Mouse (Mus musculus) embryonic facial prominence, embryonic 13.5 days (tissue): Measurements from ENCODE around the gene Hip1r. TPM values are rescaled to one million over a fixed set of nuclear protein-coding genes. Genes with fewer than 3 reads are reported as not detected.

Experiments
- ATAC-seq: fragments of 200-750 bp; cut with Nextera tagmentation; 2 replicates; pipeline ENCODE4 v1.8.0; 2017; ENCODE audit warnings: low read depth; ENCODE audit not compliant: insufficient number of reproducible peaks, insufficient read depth, low FRiP score, low TSS enrichment
- H3K27ac ChIP-seq: fragments of 300-500 bp; sonication (generic); 2 replicates; pipeline ENCODE4 v1.5.1; 2015; ENCODE audit warnings: moderate library complexity, mild to moderate bottlenecking, inconsistent platforms
- H3K27me3 ChIP-seq: fragments of 300-500 bp; sonication (generic); 2 replicates; pipeline ENCODE4 v1.6.1; 2015; ENCODE audit warnings: mild to moderate bottlenecking, inconsistent platforms
- H3K36me3 ChIP-seq: fragments of 300-500 bp; sonication (generic); 2 replicates; pipeline ENCODE4 v1.6.1; 2015; ENCODE audit warnings: mild to moderate bottlenecking, inconsistent platforms
- H3K4me1 ChIP-seq: fragments of 300-500 bp; sonication (generic); 2 replicates; pipeline ENCODE4 v1.6.1; 2015; ENCODE audit warnings: inconsistent platforms
- H3K4me2 ChIP-seq: fragments of 300-500 bp; sonication (generic); 2 replicates; pipeline ENCODE4 v1.6.1; 2015; ENCODE audit warnings: moderate library complexity, mild to moderate bottlenecking, inconsistent platforms
- H3K4me3 ChIP-seq: fragments of 300-500 bp; sonication (generic); 2 replicates; pipeline ENCODE4 v1.5.1; 2015; ENCODE audit warnings: mild to moderate bottlenecking, inconsistent platforms
- H3K9ac ChIP-seq: fragments of 300-500 bp; sonication (generic); 2 replicates; pipeline ENCODE4 v1.6.1; 2015; ENCODE audit warnings: mild to moderate bottlenecking, inconsistent platforms
- H3K9me3 ChIP-seq: fragments of 300-500 bp; sonication (generic); 2 replicates; pipeline ENCODE4 v1.6.1; 2016; ENCODE audit warnings: inconsistent platforms
- WGBS: fragments of 180-500 bp; shearing (Covaris S2); methylation state at CpG from one replicate; pipeline ENCODE4 v1.1.7; 2015; ENCODE audit warnings: mixed read lengths; 5-methylcytosine and 5-hydroxymethylcytosine counted together
- polyA plus RNA-seq: library from polyadenylated mRNA; unstranded; fragments of >200 nt; fragmentation: Nextera tagmentation; extraction: Ambion mirVana; gene quantifications from 2 replicates; pipeline ENCODE4 v1.2.1, GENCODE M21; 2015

Hip1r gene
- polyA plus RNA-seq, 1 experiment from 2014 or later: 9.6 TPM

- H3K4me2 ChIP-seq: peak overlapping the region; percentile 95
- peaks cover 32% of the 10 kb centered on the region for H3K4me1 ChIP-seq
- H3K4me3 ChIP-seq: peak overlapping the region; percentile 75
- no peak overlapping the region for H3K9ac ChIP-seq
- H3K27me3 ChIP-seq: peaks cover 25% of the 10 kb centered on the region
- WGBS: 40% methylated on average over 11 of the region's 11 CpGs
- H3K9me3 ChIP-seq: no peaks in the 10 kb centered on the region
- H3K27ac ChIP-seq: no peak overlapping the region
- no peaks in the 10 kb centered on the region for H3K36me3 ChIP-seq
- no peak for ATAC-seq
These were observed 1.2 kb downstream of the Hip1r start for GRCm38 (mm10) chr5:123974616-123975111.

GRCm38 (mm10) chr5:123975668-123976180 is 2.3 kb downstream of the Hip1r start:
- H3K4me1 ChIP-seq: peaks cover 37% of the 10 kb centered on the region

GRCm38 (mm10) chr5:123977231-123977630 is 3.8 kb downstream of the Hip1r start:
- Histone ChIP-seq H3K9me3 (no peaks in the 10 kb centered on the region), H3K4me2 (no peak overlapping the region), H3K4me3 (no peak overlapping the region), H3K27me3 (peaks cover 25% of the 10 kb centered on the region), H3K4me1 (peaks cover 37% of the 10 kb centered on the region), H3K9ac (no peak overlapping the region), H3K36me3 (no peaks in the 10 kb centered on the region), H3K27ac (0 out of 2 replicates have a peak overlapping the region, but pooled peaks have one; percentile 12)
- no peak for ATAC-seq
- WGBS: 26% methylated on average over 3 of the region's 3 CpGs

More at GRCm38 (mm10) chr5:123975668-123976180, 2.3 kb downstream of the Hip1r start:
- WGBS: 57% methylated on average over 6 of the region's 6 CpGs
- Histone ChIP-seq H3K36me3 (no peaks in the 10 kb centered on the region), H3K4me2 (no peak overlapping the region), H3K9me3 (no peaks in the 10 kb centered on the region), H3K27me3 (peaks cover 25% of the 10 kb centered on the region), H3K27ac (no peak overlapping the region), H3K4me3 (no peak overlapping the region), H3K9ac (no peak overlapping the region)
- ATAC-seq: no peak

- Histone ChIP-seq H3K9me3 (no peaks in the 10 kb centered on the region), H3K4me1 (peaks cover 37% of the 10 kb centered on the region), H3K27me3 (peaks cover 21% of the 10 kb centered on the region), H3K4me3 (no peak overlapping the region), H3K36me3 (no peaks in the 10 kb centered on the region), H3K4me2 (no peak overlapping the region), H3K9ac (no peak overlapping the region), H3K27ac (peak overlapping the region; percentile 48; the same call in 1 of the 2 replicates)
- WGBS: 68% methylated on average over 5 of the region's 5 CpGs
- ATAC-seq: no peak
These were observed 4.7 kb downstream of the Hip1r start for GRCm38 (mm10) chr5:123978131-123978530.

GRCm38 (mm10) chr5:123979221-123979979 is 6.0 kb downstream of the Hip1r start:
- H3K36me3 ChIP-seq: no peaks in the 10 kb centered on the region
- H3K4me1 ChIP-seq: peaks cover 31% of the 10 kb centered on the region

GRCm38 (mm10) chr5:123979980-123980369 is 6.5 kb downstream of the Hip1r start:
- Histone ChIP-seq H3K36me3 (no peaks in the 10 kb centered on the region), H3K27me3 (peaks cover 8% of the 10 kb centered on the region; the same call in 1 of the 2 replicates), H3K4me2 (no peak overlapping the region), H3K9me3 (no peaks in the 10 kb centered on the region), H3K9ac (no peak overlapping the region), H3K27ac (no peak overlapping the region), H3K4me1 (peaks cover 27% of the 10 kb centered on the region), H3K4me3 (no peak overlapping the region)
- ATAC-seq: no peak
- WGBS: 44% methylated on average over 4 of the region's 4 CpGs

More at GRCm38 (mm10) chr5:123979221-123979979, 6.0 kb downstream of the Hip1r start:
- Histone ChIP-seq H3K9me3 (no peaks in the 10 kb centered on the region), H3K4me2 (no peak overlapping the region), H3K9ac (no peak overlapping the region), H3K27ac (no peak overlapping the region), H3K27me3 (peaks cover 13% of the 10 kb centered on the region; the same call in 1 of the 2 replicates), H3K4me3 (no peak overlapping the region)
- ATAC-seq: no peak
- WGBS: 74% methylated on average over 18 of the region's 18 CpGs

GRCm38 (mm10) chr5:123980521-123981249 is 7.3 kb downstream of the Hip1r start:
- Histone ChIP-seq H3K4me3 (no peak overlapping the region), H3K4me1 (peaks cover 22% of the 10 kb centered on the region), H3K27ac (no peak overlapping the region), H3K27me3 (peaks cover 3% of the 10 kb centered on the region; the same call in 1 of the 2 replicates), H3K9ac (no peak overlapping the region), H3K9me3 (no peaks in the 10 kb centered on the region), H3K36me3 (no peaks in the 10 kb centered on the region), H3K4me2 (no peak overlapping the region)
- ATAC-seq: no peak
- 69% methylated on average over 9 of the region's 9 CpGs for WGBS

- Histone ChIP-seq H3K27me3 (no peaks in the 10 kb centered on the region), H3K9ac (no peak overlapping the region), H3K4me2 (no peak overlapping the region), H3K9me3 (no peaks in the 10 kb centered on the region), H3K4me3 (no peak overlapping the region), H3K4me1 (peaks cover 19% of the 10 kb centered on the region), H3K36me3 (no peaks in the 10 kb centered on the region), H3K27ac (no peak overlapping the region)
- ATAC-seq: no peak
- WGBS: 79% methylated on average over 6 of the region's 6 CpGs
These were observed 7.8 kb downstream of the Hip1r start for GRCm38 (mm10) chr5:123981250-123981554.

- Histone ChIP-seq H3K27ac (no peak overlapping the region), H3K4me3 (no peak overlapping the region), H3K27me3 (no peaks in the 10 kb centered on the region), H3K4me2 (no peak overlapping the region), H3K4me1 (peaks cover 21% of the 10 kb centered on the region), H3K36me3 (no peaks in the 10 kb centered on the region), H3K9ac (no peak overlapping the region), H3K9me3 (no peaks in the 10 kb centered on the region)
- 80% methylated on average over 11 of the region's 11 CpGs for WGBS
- no peak for ATAC-seq
These were observed 9.4 kb downstream of the Hip1r start for GRCm38 (mm10) chr5:123982838-123983237.

GRCm38 (mm10) chr5:123985434-123985833 is 12.0 kb downstream of the Hip1r start:
- Histone ChIP-seq H3K27me3 (no peaks in the 10 kb centered on the region), H3K36me3 (no peaks in the 10 kb centered on the region), H3K4me1 (peaks cover 15% of the 10 kb centered on the region), H3K4me2 (no peak overlapping the region), H3K27ac (no peak overlapping the region), H3K4me3 (no peak overlapping the region), H3K9me3 (no peaks in the 10 kb centered on the region), H3K9ac (no peak overlapping the region)
- ATAC-seq: no peak
- 76% methylated on average over 9 of the region's 9 CpGs for WGBS

- 41% methylated on average over 2 of the region's 2 CpGs for WGBS
- Histone ChIP-seq H3K4me1 (peaks cover 13% of the 10 kb centered on the region), H3K4me3 (no peak overlapping the region), H3K27ac (no peak overlapping the region; the same call in 1 of the 2 replicates), H3K9me3 (no peaks in the 10 kb centered on the region), H3K27me3 (no peaks in the 10 kb centered on the region), H3K36me3 (no peaks in the 10 kb centered on the region), H3K4me2 (no peak overlapping the region), H3K9ac (no peak overlapping the region)
- no peak for ATAC-seq
These were observed 13.5 kb downstream of the Hip1r start for GRCm38 (mm10) chr5:123986925-123987324.
